Mouse (Mus musculus) liver, adult 2 months (tissue): ENCODE data around the gene Anxa4. TPM values are rescaled to one million over a fixed set of nuclear protein-coding genes. Genes with fewer than 3 reads are reported as not detected.

Experiments
- DNase-seq: peaks from one replicate; pipeline ENCODE4 v3.0.0-alpha.2; 2011; ENCODE audit warnings: low read depth, low spot score; ENCODE audit errors: extremely low read depth
- H3K27ac ChIP-seq: fragments of 200-500 bp; replicated peaks from 2 replicates; pipeline ENCODE4 v1.5.1; 2012; ENCODE audit warnings: low read depth, mild to moderate bottlenecking, control low read depth, inconsistent platforms, low read length; ENCODE audit not compliant: insufficient read depth
- H3K27me3 ChIP-seq: fragments of 200-500 bp; 2 replicates; pipeline ENCODE4 v1.6.1; 2012; ENCODE audit warnings: mild to moderate bottlenecking, moderate library complexity, low read length, inconsistent platforms; ENCODE audit not compliant: control insufficient read depth, insufficient read depth
- H3K36me3 ChIP-seq: fragments of 200-500 bp; 2 replicates; pipeline ENCODE4 v1.6.1; 2012; ENCODE audit warnings: low read length, inconsistent platforms; ENCODE audit not compliant: control insufficient read depth, insufficient read depth
- H3K4me1 ChIP-seq: fragments of 200-500 bp; 2 replicates; pipeline ENCODE4 v1.6.1; 2011; ENCODE audit warnings: low read length; ENCODE audit not compliant: control insufficient read depth, insufficient read depth
- H3K4me3 ChIP-seq: fragments of 200-500 bp; 2 replicates; pipeline ENCODE4 v1.5.1; 2011; ENCODE audit warnings: low read depth, mild to moderate bottlenecking, control low read depth, low read length, moderate library complexity; ENCODE audit not compliant: insufficient read depth
- H3K79me2 ChIP-seq: fragments of 200-500 bp; 2 replicates; pipeline ENCODE4 v1.6.1; 2012; ENCODE audit warnings: inconsistent platforms, mild to moderate bottlenecking, low read length, moderate library complexity; ENCODE audit not compliant: control insufficient read depth, insufficient read depth
- H3K9ac ChIP-seq: fragments of 200-500 bp; 2 replicates; pipeline ENCODE4 v1.6.1; 2012; ENCODE audit warnings: low read depth, mild to moderate bottlenecking, control low read depth, inconsistent platforms, low read length
- CTCF ChIP-seq: fragments of 200-500 bp; IDR thresholded peaks from 2 replicates; pipeline ENCODE4 v1.5.1; 2011; ENCODE audit warnings: low read depth, low read length, control low read depth
- POLR2A ChIP-seq: fragments of 200-500 bp; IDR thresholded peaks from 2 replicates; pipeline ENCODE4 v1.6.1; 2011; ENCODE audit warnings: low read length, control low read depth; ENCODE audit not compliant: insufficient read depth; ENCODE audit errors: extremely low read depth
- WGBS: fragments of 180-500 bp; shearing (Covaris S2); methylation state at CpG from one replicate; pipeline ENCODE4 v1.1.7; 2018; 5-methylcytosine and 5-hydroxymethylcytosine counted together
- polyA plus RNA-seq: library from polyadenylated mRNA; depleted of rRNA; stranded (reverse); fragments of >200 nt; gene quantifications from 2 replicates; pipeline ENCODE4 v1.2.3, GENCODE M21; 2012
- total RNA-seq: library from RNA; depleted of rRNA; stranded (reverse); fragments of >200 nt; gene quantifications from 2 replicates; pipeline ENCODE4 v1.2.3, GENCODE M21; 2014

The Anxa4 gene
- total and polyA plus RNA-seq, 2 experiments: 31.2 to 57.6 TPM

DNA sequence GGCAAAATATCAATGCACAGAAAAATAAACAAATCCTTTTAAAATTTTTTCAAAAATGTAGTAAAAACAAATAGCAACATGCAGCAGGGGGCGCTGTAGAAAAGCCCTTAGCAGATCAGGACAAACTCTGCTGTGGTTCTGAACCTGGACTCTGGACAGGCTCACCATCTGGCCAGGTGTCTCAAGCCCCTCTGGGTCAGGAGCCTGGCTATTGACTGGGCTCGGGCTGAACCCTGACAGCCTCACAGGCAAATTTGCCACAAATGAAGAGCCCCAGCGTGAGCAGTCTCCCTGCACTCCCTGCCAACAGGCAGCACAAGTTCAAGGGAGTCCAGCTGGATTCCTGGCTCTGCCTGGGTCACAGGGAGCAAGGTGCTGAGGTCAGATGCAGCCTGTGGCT lies 20.0 kb upstream of the Anxa4 start:
- Histone ChIP-seq H3K27ac (no peak overlapping the region), H3K36me3 (no peaks in the 10 kb centered on the region), H3K4me3 (no peak overlapping the region), H3K9ac (no peak overlapping the region), H3K4me1 (no peaks in the 10 kb centered on the region), H3K79me2 (no peaks in the 10 kb centered on the region), H3K27me3 (no peaks in the 10 kb centered on the region)
- TF ChIP-seq POLR2A (no peak), CTCF (peak; percentile 50)
- peak; percentile 68 for DNase-seq
- 7% methylated on average over 3 of the region's 3 CpGs for WGBS

DNA sequence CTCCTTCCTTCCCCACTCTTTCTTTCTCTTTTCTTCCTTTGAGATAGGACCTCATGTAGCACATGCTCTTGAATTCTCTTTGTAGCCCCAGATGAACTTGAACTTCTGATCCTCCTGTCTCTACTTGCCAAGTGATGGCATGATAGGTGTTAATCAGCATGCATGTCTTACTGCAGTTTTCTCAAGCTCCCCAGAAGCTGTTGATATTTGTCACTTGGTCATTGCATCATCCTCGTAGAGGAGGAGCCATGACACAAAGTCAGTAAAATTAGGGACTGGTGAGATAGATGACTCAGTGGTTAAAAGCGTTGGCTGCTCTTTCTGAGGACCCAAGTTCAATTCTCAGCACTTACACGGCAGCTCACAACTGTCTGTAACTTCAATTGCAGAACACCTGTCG lies 19.5 kb upstream of the Anxa4 start:
- H3K79me2 ChIP-seq: no peaks in the 10 kb centered on the region
- H3K36me3 ChIP-seq: no peaks in the 10 kb centered on the region
- 40% methylated on average over 4 of the region's 4 CpGs for WGBS
- TF ChIP-seq POLR2A: no peak
- no peak for TF ChIP-seq CTCF
- no peaks in the 10 kb centered on the region for H3K4me1 ChIP-seq
- peak; percentile 13 for DNase-seq
- no peak overlapping the region for H3K4me3 ChIP-seq
- no peak overlapping the region for H3K27ac ChIP-seq
- H3K27me3 ChIP-seq: no peaks in the 10 kb centered on the region
- no peak overlapping the region for H3K9ac ChIP-seq

DNA sequence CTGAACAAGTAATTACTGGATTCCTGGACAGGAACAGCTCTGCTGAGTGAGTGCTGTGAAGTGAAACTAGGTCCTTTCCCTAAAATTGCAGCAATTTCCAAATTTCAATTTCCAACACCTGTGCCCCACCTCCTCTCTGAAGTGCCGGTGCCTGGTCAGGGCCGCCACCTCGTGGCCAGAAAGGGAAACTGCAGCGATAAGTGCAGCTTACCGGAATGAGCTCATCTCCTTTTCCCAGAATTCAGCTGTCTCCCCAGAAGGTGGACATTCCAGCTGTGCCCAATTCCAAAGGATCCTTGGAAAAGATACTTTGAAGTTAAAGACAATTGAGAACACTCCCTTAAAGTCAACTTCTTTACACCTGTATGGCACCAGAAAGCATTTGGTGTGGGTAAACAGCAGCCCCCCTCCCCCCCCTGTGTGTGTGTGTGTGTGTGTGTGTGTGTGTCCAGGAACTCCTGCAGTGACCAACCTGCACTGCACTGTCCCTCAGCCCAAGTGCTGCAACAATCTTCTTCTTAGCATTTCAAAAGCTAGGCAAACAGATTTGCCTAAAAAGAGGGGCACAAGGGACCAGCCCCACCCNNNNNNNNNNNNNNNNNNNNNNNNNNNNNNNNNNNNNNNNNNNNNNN lies 13.2 kb upstream of the Anxa4 start:
- H3K4me1 ChIP-seq: no peaks in the 10 kb centered on the region
- 2% methylated on average over 5 of the region's 5 CpGs for WGBS
- DNase-seq: peak; percentile 46
- no peak overlapping the region for H3K4me3 ChIP-seq
- H3K36me3 ChIP-seq: no peaks in the 10 kb centered on the region
- TF ChIP-seq CTCF (peak; percentile 98), POLR2A (no peak)
- no peak overlapping the region for H3K9ac ChIP-seq
- H3K27me3 ChIP-seq: no peaks in the 10 kb centered on the region
- H3K27ac ChIP-seq: no peak overlapping the region
- no peaks in the 10 kb centered on the region for H3K79me2 ChIP-seq

DNA sequence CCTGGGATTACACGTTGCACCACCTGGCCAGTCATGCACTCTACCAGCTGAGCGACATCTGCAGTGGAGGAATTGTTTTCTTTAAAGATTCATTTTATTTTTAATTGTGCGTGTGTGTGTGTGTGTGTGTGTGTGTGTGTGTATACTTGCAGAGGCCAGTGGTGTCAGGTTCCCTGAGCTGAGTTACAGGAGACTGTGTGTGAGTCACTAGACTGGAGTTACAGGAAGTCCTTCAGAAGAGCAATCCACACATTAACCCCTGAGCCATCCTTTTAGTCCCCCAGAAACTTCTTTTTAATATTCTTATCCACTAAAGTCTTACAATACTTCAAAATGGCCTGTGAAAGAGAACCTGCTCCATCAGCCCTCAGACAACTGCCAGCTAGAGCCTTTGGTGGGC lies 11.3 kb upstream of the Anxa4 start:
- no peaks in the 10 kb centered on the region for H3K4me1 ChIP-seq
- H3K4me3 ChIP-seq: no peak overlapping the region
- no peaks in the 10 kb centered on the region for H3K79me2 ChIP-seq
- H3K9ac ChIP-seq: no peak overlapping the region
- no peaks in the 10 kb centered on the region for H3K36me3 ChIP-seq
- WGBS: 86% methylated on average over 3 of the region's 3 CpGs
- no peak overlapping the region for H3K27ac ChIP-seq
- no peak for DNase-seq
- TF ChIP-seq POLR2A (no peak), CTCF (no peak)
- H3K27me3 ChIP-seq: no peaks in the 10 kb centered on the region

DNA sequence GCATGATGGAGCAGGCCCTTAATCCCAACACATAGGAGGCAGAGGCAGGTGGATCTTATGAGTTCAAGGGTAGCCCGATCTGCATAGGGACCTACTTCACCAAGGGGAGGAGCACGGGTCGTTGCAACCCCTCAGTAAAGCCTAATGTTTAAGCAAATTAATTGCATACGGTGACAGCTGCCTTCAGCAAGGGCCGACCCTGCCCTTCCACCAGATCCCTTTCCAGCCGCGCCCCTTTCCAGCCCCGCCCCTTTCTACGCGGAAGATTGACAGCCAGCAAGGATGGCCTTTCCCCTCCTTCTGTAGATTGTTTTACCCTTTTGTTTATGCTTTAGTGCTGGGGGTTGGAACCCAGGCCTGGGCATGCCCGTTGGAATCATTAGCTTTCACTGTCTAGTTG lies 8.0 kb upstream of the Anxa4 start:
- Histone ChIP-seq H3K4me1 (no peaks in the 10 kb centered on the region), H3K79me2 (no peaks in the 10 kb centered on the region), H3K36me3 (no peaks in the 10 kb centered on the region), H3K4me3 (no peak overlapping the region), H3K27me3 (no peaks in the 10 kb centered on the region), H3K27ac (no peak overlapping the region), H3K9ac (no peak overlapping the region)
- 65% methylated on average over 11 of the region's 11 CpGs for WGBS
- no peak for DNase-seq
- TF ChIP-seq POLR2A: no peak
- no peak for TF ChIP-seq CTCF

DNA sequence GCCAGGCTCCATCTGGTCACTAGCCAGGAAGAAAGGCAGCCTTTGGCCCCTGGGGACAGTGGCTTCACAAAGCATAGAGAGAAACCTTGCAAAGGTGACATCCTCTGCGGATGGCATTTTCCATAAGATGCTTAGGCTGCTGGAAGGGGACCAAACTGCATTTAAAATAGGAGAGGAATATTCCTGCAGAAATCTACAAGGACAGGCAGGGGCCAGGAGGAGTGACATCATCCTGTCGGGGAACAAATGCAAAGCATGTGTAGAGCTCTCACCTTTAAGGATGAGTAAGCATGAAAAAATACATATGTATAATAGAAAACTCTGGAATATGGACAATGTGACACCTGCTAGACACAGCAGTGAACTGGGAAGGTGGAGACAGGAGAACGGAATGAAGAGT lies 7.1 kb upstream of the Anxa4 start:
- no peaks in the 10 kb centered on the region for H3K27me3 ChIP-seq
- no peaks in the 10 kb centered on the region for H3K79me2 ChIP-seq
- H3K36me3 ChIP-seq: no peaks in the 10 kb centered on the region
- no peaks in the 10 kb centered on the region for H3K4me1 ChIP-seq
- H3K27ac ChIP-seq: no peak overlapping the region
- 91% methylated on average over 3 of the region's 3 CpGs for WGBS
- H3K4me3 ChIP-seq: no peak overlapping the region
- TF ChIP-seq CTCF: no peak
- TF ChIP-seq POLR2A: no peak
- DNase-seq: no peak
- no peak overlapping the region for H3K9ac ChIP-seq
